Mouse (Mus musculus) stomach, embryonic 14.5 days (tissue): ENCODE results near the gene Ace. TPM values are rescaled to one million over a fixed set of nuclear protein-coding genes. Genes with fewer than 3 reads are reported as not detected.

ENCODE experiments used
- ATAC-seq: fragments of 200-750 bp; cut with Nextera tagmentation; 2 replicates; pipeline ENCODE4 v1.8.0; 2017; ENCODE audit warnings: low read depth, moderate TSS enrichment; ENCODE audit not compliant: insufficient number of reproducible peaks, insufficient read depth, low FRiP score
- H3K27ac ChIP-seq: fragments of 300-500 bp; sonication (generic); 2 replicates; pipeline ENCODE4 v1.5.1; 2014; ENCODE audit warnings: mild to moderate bottlenecking, low read length, moderate library complexity, mixed read lengths
- H3K27me3 ChIP-seq: fragments of 300-500 bp; sonication (generic); 2 replicates; pipeline ENCODE4 v1.6.1; 2014; ENCODE audit warnings: low read length, control low read depth, mixed read lengths; ENCODE audit not compliant: control insufficient read depth, insufficient read depth
- H3K36me3 ChIP-seq: fragments of 300-500 bp; sonication (generic); 2 replicates; pipeline ENCODE4 v1.6.1; 2014; ENCODE audit warnings: mild to moderate bottlenecking, control low read depth, low read length, moderate library complexity, mixed read lengths; ENCODE audit not compliant: control insufficient read depth, insufficient read depth
- H3K4me1 ChIP-seq: fragments of 300-500 bp; sonication (generic); 2 replicates; pipeline ENCODE4 v1.6.1; 2014; ENCODE audit warnings: low read length, control low read depth, mixed read lengths; ENCODE audit not compliant: control insufficient read depth, insufficient read depth
- H3K4me2 ChIP-seq: fragments of 300-500 bp; sonication (generic); replicated peaks from 2 replicates; pipeline ENCODE4 v1.6.1; 2014; ENCODE audit warnings: low read depth, low read length, control low read depth
- H3K4me3 ChIP-seq: fragments of 300-500 bp; sonication (generic); 2 replicates; pipeline ENCODE4 v1.5.1; 2014; ENCODE audit warnings: low read depth, low read length, control low read depth
- H3K9ac ChIP-seq: fragments of 300-500 bp; sonication (generic); replicated peaks from 2 replicates; pipeline ENCODE4 v1.6.1; 2014; ENCODE audit warnings: low read depth, mild to moderate bottlenecking, control low read depth, low read length, moderate library complexity, mixed read lengths
- H3K9me3 ChIP-seq: fragments of 300-500 bp; sonication (generic); 2 replicates; pipeline ENCODE4 v1.6.1; 2016; ENCODE audit warnings: low read depth, low read length, control low read depth; ENCODE audit not compliant: control insufficient read depth
- WGBS: fragments of 180-500 bp; shearing (Covaris S2); extraction: QIAGEN DNeasy Blood & Tissue Kit; methylation state at CpG from one replicate; pipeline ENCODE4 v1.1.7; 2014; 5-methylcytosine and 5-hydroxymethylcytosine counted together
- polyA plus RNA-seq: library from polyadenylated mRNA; unstranded; fragments of >200 nt; fragmentation: Nextera tagmentation; extraction: Ambion mirVana; gene quantifications from 2 replicates; pipeline ENCODE4 v1.2.1, GENCODE M21; 2014

Gene Ace
- polyA plus RNA-seq, 1 experiment from 2014 or later = 0.72 TPM

- ATAC-seq = peak; percentile 99
- peaks cover 11% of the 10 kb centered on the region; the same call in 1 of the 2 replicates for H3K4me1 ChIP-seq
- H3K9ac ChIP-seq = peak within 1 kb of the TSS; percentile 79
- peak within 1 kb of the TSS; percentile 81 for H3K4me2 ChIP-seq
- H3K27me3 ChIP-seq = no peaks in the 10 kb centered on the region
- peak within 1 kb of the TSS; percentile 88 for H3K27ac ChIP-seq
- H3K4me3 ChIP-seq = peak within 1 kb of the TSS; percentile 89
- no peaks in the 10 kb centered on the region for H3K36me3 ChIP-seq
- WGBS = under 1% methylated on average over 66 of the region's 66 CpGs
- no peaks in the 10 kb centered on the region for H3K9me3 ChIP-seq
Observed at GRCm38 (mm10) chr11:106036548-106037417, 69.0 kb downstream of the Ace start, which contains the start of gene Dcaf7. Gene Dcaf7, plus strand, starts transcription at chr11:106036872.

- Histone ChIP-seq H3K36me3 (no peaks in the 10 kb centered on the region), H3K4me1 (peaks cover 11% of the 10 kb centered on the region; the same call in 1 of the 2 replicates), H3K4me3 (peak overlapping the region; percentile 89), H3K27me3 (no peaks in the 10 kb centered on the region), H3K27ac (peak overlapping the region; percentile 88), H3K4me2 (peak overlapping the region; percentile 81), H3K9ac (peak overlapping the region; percentile 79), H3K9me3 (no peaks in the 10 kb centered on the region)
- peak; percentile 8; the same call in 1 of the 2 replicates for ATAC-seq
- 0% methylated on average over 13 of the region's 13 CpGs for WGBS
Observed at GRCm38 (mm10) chr11:106037418-106037751, 69.6 kb downstream of the Ace start.

Other genes with a start within 250 kb of the Ace start
- gene Cyb561, start 14.6 kb upstream of the Ace start, polyA plus RNA-seq = 36.8 and 39.0 TPM in 2 replicates
- gene Ace3, start 26.7 kb downstream of the Ace start, polyA plus RNA-seq = not detected in 2 replicates
- gene Kcnh6, start 40.2 kb downstream of the Ace start, polyA plus RNA-seq = 0.07 and 0.38 TPM in 2 replicates
- 61.9 and 63.0 TPM in 2 replicates for gene Dcaf7, start 68.9 kb downstream of the Ace start, polyA plus RNA-seq
- 7.7 and 11.1 TPM in 2 replicates for gene Taco1, start 98.1 kb downstream of the Ace start, polyA plus RNA-seq
- 20.7 and 25.8 TPM in 2 replicates for gene Map3k3, start 116.7 kb downstream of the Ace start, polyA plus RNA-seq
- not detected in 2 replicates for gene Gm10840, start 192.9 kb downstream of the Ace start, polyA plus RNA-seq
- gene Limd2, start 192.9 kb downstream of the Ace start, polyA plus RNA-seq = 149 and 157 TPM in 2 replicates
- 23.2 and 27.5 TPM in 2 replicates for gene Strada, start 234.2 kb downstream of the Ace start, polyA plus RNA-seq
- gene Ccdc47, start 248.4 kb downstream of the Ace start, polyA plus RNA-seq = 60.2 and 68.1 TPM in 2 replicates
- 67.9 TPM in 2 replicates for gene Ddx42, start 249.0 kb downstream of the Ace start, polyA plus RNA-seq